Mouse (Mus musculus) kidney, adult 2 months (tissue): ENCODE data around the gene Olfr71. TPM values are rescaled to one million over a fixed set of nuclear protein-coding genes. Genes with fewer than 3 reads are reported as not detected.

Experiments
- DNase-seq: peaks from one replicate; pipeline ENCODE4 v3.0.0; 2021
- H3K27ac ChIP-seq: fragments of 200-500 bp; 2 replicates; pipeline ENCODE4 v1.5.1; 2012; ENCODE audit warnings: low read depth, low read length, control low read depth, inconsistent platforms; ENCODE audit not compliant: insufficient read depth
- H3K27me3 ChIP-seq: fragments of 200-500 bp; replicated peaks from 2 replicates; pipeline ENCODE4 v1.6.1; 2012; ENCODE audit warnings: mild to moderate bottlenecking, moderate library complexity, low read length, inconsistent platforms; ENCODE audit not compliant: control insufficient read depth, insufficient read depth
- H3K36me3 ChIP-seq: fragments of 200-500 bp; 2 replicates; pipeline ENCODE4 v1.6.1; 2012; ENCODE audit warnings: mild to moderate bottlenecking, moderate library complexity, low read length, inconsistent platforms; ENCODE audit not compliant: control insufficient read depth, insufficient read depth
- H3K4me1 ChIP-seq: fragments of 200-500 bp; 2 replicates; pipeline ENCODE4 v1.6.1; 2011; ENCODE audit warnings: low read length; ENCODE audit not compliant: control insufficient read depth, insufficient read depth
- H3K4me3 ChIP-seq: fragments of 200-500 bp; 2 replicates; pipeline ENCODE4 v1.5.1; 2011; ENCODE audit warnings: mild to moderate bottlenecking, low read depth, low read length, control low read depth; ENCODE audit not compliant: insufficient read depth
- CTCF ChIP-seq: fragments of 200-500 bp; conservative IDR thresholded peaks from 2 replicates; pipeline ENCODE4 v1.5.1; 2011; ENCODE audit warnings: low read depth, mild to moderate bottlenecking, control low read depth, low read length, moderate library complexity, mixed read lengths; ENCODE audit not compliant: insufficient read depth, insufficient read length
- POLR2A ChIP-seq: fragments of 200-500 bp; IDR thresholded peaks from one replicate; pipeline ENCODE4 v1.6.1; 2011; ENCODE audit warnings: low read depth, low read length, control low read depth
- WGBS: fragments of 180-500 bp; shearing (Covaris S2); methylation state at CpG from one replicate; pipeline ENCODE4 v1.1.7; 2018; 5-methylcytosine and 5-hydroxymethylcytosine counted together
- polyA plus RNA-seq: library from polyadenylated mRNA; depleted of rRNA; stranded (reverse); fragments of >200 nt; gene quantifications from 2 replicates; pipeline ENCODE4 v1.2.3, GENCODE M21; 2012; rRNA removed

Olfr71 gene
- polyA plus RNA-seq: not detected in 2 replicates

DNA sequence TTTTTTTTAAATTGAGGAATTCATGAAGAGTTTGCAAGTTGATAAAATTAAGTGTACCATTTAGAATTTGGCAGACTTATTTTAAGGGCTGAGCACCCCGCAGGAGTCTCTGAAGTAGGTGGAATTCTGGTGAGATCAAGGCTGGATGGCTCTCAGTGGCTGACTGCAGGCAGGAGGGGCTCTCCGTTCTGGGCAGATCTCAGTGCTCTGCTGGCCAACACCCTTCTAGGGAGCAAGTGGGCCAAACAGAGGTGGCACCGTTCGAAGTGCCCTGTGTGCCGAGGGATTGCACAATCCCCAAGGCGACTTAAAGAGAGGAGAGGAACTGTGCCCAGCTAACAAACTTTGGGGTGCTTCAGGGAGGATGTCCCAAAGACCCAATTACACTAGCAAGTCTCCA lies at the start of gene Olfr71:
Gene Olfr71 (minus strand): TSS at position 387 of the 400 bp plus-strand sequence.
- Histone ChIP-seq H3K27me3 (no peaks in the 10 kb centered on the region), H3K36me3 (no peaks in the 10 kb centered on the region), H3K27ac (no peak within 1 kb of the TSS; the same call in 1 of the 2 replicates), H3K4me1 (peaks cover 6% of the 10 kb centered on the region; the same call in 1 of the 2 replicates), H3K4me3 (no peak within 1 kb of the TSS)
- WGBS: 53% methylated on average over 6 of the region's 6 CpGs
- peak; percentile 56 for DNase-seq
- TF ChIP-seq POLR2A: no peak
- no peak for TF ChIP-seq CTCF

DNA sequence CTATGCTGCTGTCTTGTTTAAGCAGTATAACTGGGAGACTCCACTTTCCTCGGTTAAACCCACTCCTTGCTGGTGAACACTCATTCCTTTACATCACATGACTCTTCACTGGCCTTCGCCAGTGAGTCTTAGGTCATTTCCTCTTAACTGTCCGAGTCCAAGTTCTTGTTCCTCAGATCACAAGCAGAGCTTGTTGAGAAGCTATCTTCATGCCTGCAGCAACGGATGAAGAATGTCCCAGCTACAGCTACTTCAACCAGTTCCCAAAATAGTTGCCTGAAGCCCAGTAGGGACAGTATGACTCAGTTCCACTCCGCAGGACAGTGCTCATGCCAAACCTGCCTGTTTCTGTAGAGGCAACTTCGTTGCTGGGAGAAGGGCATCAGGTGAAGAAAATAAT lies 47.2 kb upstream of the Olfr71 start:
- no peaks in the 10 kb centered on the region for H3K4me1 ChIP-seq
- WGBS: 58% methylated on average over 6 of the region's 6 CpGs

DNA sequence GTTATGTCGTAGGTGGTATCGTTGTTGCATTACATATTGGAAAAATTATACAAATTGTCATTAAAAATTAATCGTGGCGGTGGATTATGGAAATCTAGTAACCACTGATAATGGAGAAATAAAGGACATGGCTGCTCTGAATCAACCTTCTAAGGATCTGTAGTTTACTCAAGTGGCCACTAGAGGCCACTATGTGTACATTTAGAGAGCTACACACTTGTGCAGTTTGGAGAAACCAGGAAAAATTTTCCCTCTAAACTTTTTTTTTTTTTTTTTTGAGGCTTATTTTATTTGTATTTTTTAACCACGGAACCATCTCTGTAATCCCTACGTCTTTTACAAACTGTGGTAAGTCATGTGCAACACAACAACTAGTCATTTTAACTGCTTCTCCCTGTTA lies 35.1 kb upstream of the Olfr71 start:
- Histone ChIP-seq H3K27me3 (no peaks in the 10 kb centered on the region), H3K27ac (no peak overlapping the region), H3K36me3 (no peaks in the 10 kb centered on the region), H3K4me3 (no peak overlapping the region), H3K4me1 (no peaks in the 10 kb centered on the region)
- 13% methylated on average over 6 of the region's 6 CpGs for whole genome bisulfite sequencing
- DNase-seq: peak; percentile 54
- TF ChIP-seq CTCF (peak; percentile 21; the same call in 1 of the 2 replicates), POLR2A (no peak)

More for the DNA sequence above, 47.2 kb upstream of the Olfr71 start:
- Histone ChIP-seq H3K27me3 (no peaks in the 10 kb centered on the region), H3K36me3 (no peaks in the 10 kb centered on the region), H3K4me3 (no peak overlapping the region), H3K27ac (no peak overlapping the region)
- no peak for DNase-seq
- TF ChIP-seq POLR2A (no peak), CTCF (no peak)

DNA sequence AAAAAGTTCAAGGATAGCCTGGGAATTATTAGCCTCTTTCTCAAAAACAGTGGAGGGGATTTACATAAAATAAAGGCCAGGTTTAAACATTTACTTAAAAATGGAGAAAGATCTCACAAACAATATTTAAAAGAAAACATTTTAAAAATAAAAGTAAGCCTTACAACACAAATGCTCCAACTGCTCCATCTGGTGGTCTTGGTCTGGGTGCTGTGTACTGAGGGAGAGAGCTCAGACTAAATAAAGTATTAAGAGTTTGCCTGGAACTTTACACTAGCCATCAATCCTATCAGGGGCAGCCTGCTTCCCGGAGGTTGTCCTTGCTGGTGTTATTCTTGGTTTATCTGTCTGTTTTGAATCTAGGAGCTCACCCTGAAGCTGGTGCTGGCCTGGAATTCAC lies 33.0 kb upstream of the Olfr71 start:
- Histone ChIP-seq H3K4me3 (no peak overlapping the region), H3K27ac (no peak overlapping the region), H3K36me3 (no peaks in the 10 kb centered on the region), H3K27me3 (no peaks in the 10 kb centered on the region), H3K4me1 (no peaks in the 10 kb centered on the region)
- no peak for DNase-seq
- TF ChIP-seq POLR2A (no peak), CTCF (0 out of 2 replicates have a peak, but pooled peaks have one; percentile 2)
- 25% methylated on average over 1 of the region's 1 CpGs for WGBS

DNA sequence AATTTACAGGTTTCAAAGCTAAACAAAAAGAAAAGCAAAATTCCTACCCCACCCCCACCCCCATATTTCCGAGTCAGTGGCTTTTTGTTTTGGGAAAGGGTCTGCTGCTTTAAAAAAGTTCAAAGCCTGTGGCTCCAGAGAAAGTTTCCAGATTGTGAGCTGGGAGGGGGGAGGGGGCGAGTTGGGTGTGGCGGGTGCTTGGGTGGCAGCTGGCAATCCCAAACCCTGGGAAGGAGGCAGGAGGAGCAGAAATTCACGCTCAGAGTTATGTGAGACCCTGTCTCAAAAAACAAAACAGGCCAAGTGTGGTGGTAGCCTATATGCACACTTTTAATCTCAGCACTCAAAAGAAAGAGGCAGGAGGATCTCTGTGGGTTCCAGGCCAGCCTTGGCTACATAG lies 32.6 kb upstream of the Olfr71 start:
- no peak overlapping the region for H3K27ac ChIP-seq
- H3K36me3 ChIP-seq: no peaks in the 10 kb centered on the region
- no peaks in the 10 kb centered on the region for H3K4me1 ChIP-seq
- H3K27me3 ChIP-seq: no peaks in the 10 kb centered on the region
- DNase-seq: no peak
- 63% methylated on average over 4 of the region's 4 CpGs for WGBS
- TF ChIP-seq POLR2A (no peak), CTCF (no peak)
- no peak overlapping the region for H3K4me3 ChIP-seq

DNA sequence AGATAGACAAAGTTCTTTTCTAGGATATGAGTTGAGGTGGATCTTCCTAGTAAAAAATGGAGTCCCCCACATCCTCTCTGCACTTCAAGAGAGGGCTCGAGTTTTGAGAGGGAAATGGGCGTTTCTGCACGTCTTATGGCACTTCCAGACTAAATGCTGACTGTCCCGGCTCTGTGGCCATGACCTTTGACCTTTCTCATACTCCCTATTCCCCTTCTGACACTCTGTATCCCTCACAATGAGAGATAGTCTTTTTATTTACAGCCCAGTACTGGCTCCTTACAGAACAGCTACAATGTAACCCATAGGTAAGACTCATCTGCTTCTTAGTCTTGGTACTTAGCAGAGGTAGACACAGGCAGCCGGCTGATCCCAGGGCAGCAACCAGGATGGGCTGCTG lies 31.5 kb upstream of the Olfr71 start:
- Histone ChIP-seq H3K36me3 (no peaks in the 10 kb centered on the region), H3K4me1 (no peaks in the 10 kb centered on the region), H3K4me3 (no peak overlapping the region), H3K27me3 (no peaks in the 10 kb centered on the region), H3K27ac (0 out of 2 replicates have a peak overlapping the region, but pooled peaks have one; percentile 3)
- WGBS: 49% methylated on average over 5 of the region's 5 CpGs
- no peak for TF ChIP-seq POLR2A
- no peak for DNase-seq

DNA sequence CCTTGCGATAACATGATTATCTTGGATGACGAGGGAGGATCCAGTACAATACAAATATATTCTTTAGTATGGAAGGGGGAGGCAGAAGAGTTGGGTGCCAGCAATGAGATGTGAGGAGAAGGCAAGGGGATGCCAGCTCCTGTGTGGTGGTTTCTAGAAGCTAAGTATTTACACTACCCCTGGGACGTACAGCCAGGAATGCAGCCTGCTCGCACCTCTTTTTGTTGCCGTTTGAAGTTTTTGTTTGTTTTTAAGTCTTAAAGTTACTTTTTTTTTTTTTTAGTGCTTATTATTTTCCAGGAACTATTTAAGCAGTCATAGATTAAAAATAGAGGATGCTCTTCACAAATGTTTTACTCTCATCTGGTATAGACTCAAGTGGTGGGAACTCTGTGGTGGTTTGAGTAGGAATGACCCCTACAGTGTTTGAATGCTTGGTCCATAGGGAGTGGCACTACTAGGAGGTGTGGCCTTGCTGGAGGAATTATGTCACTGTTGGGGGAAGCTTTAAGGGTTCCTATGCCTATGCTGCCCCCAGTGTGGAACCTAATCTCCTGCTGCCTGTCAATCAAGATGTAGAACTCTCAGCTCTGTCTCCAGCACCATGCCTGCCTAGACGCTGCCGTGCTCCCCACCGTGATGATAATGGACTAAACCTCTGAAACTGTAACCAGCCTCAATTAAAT lies 29.1 kb upstream of the Olfr71 start:
- 81% methylated on average over 8 of the region's 8 CpGs for WGBS

More for the DNA sequence above, 29.1 kb upstream of the Olfr71 start:
- TF ChIP-seq POLR2A (no peak), CTCF (no peak)
- Histone ChIP-seq H3K4me3 (no peak overlapping the region), H3K27ac (no peak overlapping the region), H3K27me3 (no peaks in the 10 kb centered on the region), H3K4me1 (no peaks in the 10 kb centered on the region), H3K36me3 (no peaks in the 10 kb centered on the region)
- DNase-seq: no peak
